Mouse (Mus musculus) olfactory bulb, adult 2 months (tissue): ENCODE results near the gene Wdr3. TPM values are rescaled to one million over a fixed set of nuclear protein-coding genes. Genes with fewer than 3 reads are reported as not detected.

Experiments used
- H3K27ac ChIP-seq: fragments of 200-500 bp; 2 replicates; pipeline ENCODE4 v1.5.1; 2012; ENCODE audit warnings: low read depth, low read length; ENCODE audit not compliant: insufficient read depth
- H3K4me1 ChIP-seq: fragments of 200-500 bp; 2 replicates; pipeline ENCODE4 v1.6.1; 2012; ENCODE audit warnings: low read length; ENCODE audit not compliant: control insufficient read depth, insufficient read depth
- H3K4me3 ChIP-seq: fragments of 200-500 bp; 2 replicates; pipeline ENCODE4 v1.5.1; 2012; ENCODE audit warnings: mild to moderate bottlenecking, low read depth, low read length, moderate library complexity; ENCODE audit not compliant: insufficient read depth
- CTCF ChIP-seq: fragments of 200-500 bp; IDR thresholded peaks from 2 replicates; pipeline ENCODE4 v1.5.1; 2012; ENCODE audit warnings: low read depth, mild to moderate bottlenecking, low read length, moderate library complexity; ENCODE audit not compliant: insufficient read depth
- POLR2A ChIP-seq: fragments of 200-500 bp; IDR thresholded peaks from 2 replicates; pipeline ENCODE4 v1.6.1; 2012; ENCODE audit warnings: mild to moderate bottlenecking, low read depth, low read length, moderate library complexity; ENCODE audit not compliant: insufficient read depth
- WGBS: fragments of 180-500 bp; shearing (Covaris S2); methylation state at CpG from one replicate; pipeline ENCODE4 v1.1.7; 2018; 5-methylcytosine and 5-hydroxymethylcytosine counted together
- polyA plus RNA-seq: library from polyadenylated mRNA; stranded (reverse); fragments of >200 nt; gene quantifications from 2 replicates; pipeline ENCODE4 v1.2.4, GENCODE M21; 2012; ENCODE audit warnings: low replicate concordance; ENCODE audit not compliant: missing spikeins, insufficient read depth, insufficient read length

The Wdr3 gene
- polyA plus RNA-seq, 1 experiment, result not detected

- Histone ChIP-seq H3K27ac (no peak overlapping the region), H3K4me1 (peaks cover 2% of the 10 kb centered on the region; the same call in 1 of the 2 replicates), H3K4me3 (peak overlapping the region; percentile 92)
- WGBS, result under 1% methylated on average over 35 of the region's 35 CpGs
- no peak for TF ChIP-seq CTCF
- TF ChIP-seq POLR2A, result no peak
These were observed 417 bp downstream of the Wdr3 start for GRCm38 (mm10) chr3:100161665-100162314.

GRCm38 (mm10) chr3:100160682-100161445, 1.3 kb downstream of the Wdr3 start:
- Histone ChIP-seq H3K4me1 (peaks cover 2% of the 10 kb centered on the region; the same call in 1 of the 2 replicates), H3K4me3 (no peak overlapping the region), H3K27ac (no peak overlapping the region)
- TF ChIP-seq POLR2A (no peak), CTCF (no peak)
- 81% methylated on average over 15 of the region's 15 CpGs for WGBS

GRCm38 (mm10) chr3:100122445-100122844, 39.8 kb downstream of the Wdr3 start:
- TF ChIP-seq POLR2A, result no peak
- no peak for TF ChIP-seq CTCF
- Histone ChIP-seq H3K4me3 (no peak overlapping the region), H3K27ac (no peak overlapping the region), H3K4me1 (no peaks in the 10 kb centered on the region)
- WGBS, result 26% methylated on average over 1 of the region's 1 CpGs

GRCm38 (mm10) chr3:100121961-100122360, 40.2 kb downstream of the Wdr3 start:
- TF ChIP-seq CTCF, result no peak
- no peak for TF ChIP-seq POLR2A
- WGBS, result 29% methylated on average over 2 of the region's 2 CpGs
- Histone ChIP-seq H3K27ac (no peak overlapping the region), H3K4me3 (no peak overlapping the region), H3K4me1 (no peaks in the 10 kb centered on the region)

- Histone ChIP-seq H3K4me1 (no peaks in the 10 kb centered on the region), H3K4me3 (no peak overlapping the region), H3K27ac (no peak overlapping the region)
- TF ChIP-seq CTCF (no peak), POLR2A (no peak)
- WGBS, result 61% methylated on average over 2 of the region's 2 CpGs
These were observed 43.5 kb downstream of the Wdr3 start for GRCm38 (mm10) chr3:100118681-100119080.

GRCm38 (mm10) chr3:100106736-100107135, 55.5 kb downstream of the Wdr3 start:
- Histone ChIP-seq H3K4me3 (no peak overlapping the region), H3K27ac (no peak overlapping the region), H3K4me1 (no peaks in the 10 kb centered on the region)
- no peak for TF ChIP-seq CTCF
- no peak for TF ChIP-seq POLR2A
- WGBS, result 63% methylated on average over 2 of the region's 2 CpGs

- TF ChIP-seq POLR2A (no peak), CTCF (no peak)
- Histone ChIP-seq H3K4me1 (no peaks in the 10 kb centered on the region), H3K27ac (no peak overlapping the region), H3K4me3 (no peak overlapping the region)
- 92% methylated on average over 3 of the region's 3 CpGs for WGBS
These were observed 59.7 kb downstream of the Wdr3 start for GRCm38 (mm10) chr3:100102386-100103092.

Other genes starting within 250 kb of the Wdr3 start
- not detected in 2 replicates for gene Gdap2, start within 50 bp of the Wdr3 start, polyA plus RNA-seq